Mouse (Mus musculus): ENCODE measurements at regions not wholly inside any gene's neighbourhood (a gene's known extent, or its start where the extent isn't known, plus 50 kb on each side); places are given as distances from the start of the nearest gene placed in this dataset.

DNA sequence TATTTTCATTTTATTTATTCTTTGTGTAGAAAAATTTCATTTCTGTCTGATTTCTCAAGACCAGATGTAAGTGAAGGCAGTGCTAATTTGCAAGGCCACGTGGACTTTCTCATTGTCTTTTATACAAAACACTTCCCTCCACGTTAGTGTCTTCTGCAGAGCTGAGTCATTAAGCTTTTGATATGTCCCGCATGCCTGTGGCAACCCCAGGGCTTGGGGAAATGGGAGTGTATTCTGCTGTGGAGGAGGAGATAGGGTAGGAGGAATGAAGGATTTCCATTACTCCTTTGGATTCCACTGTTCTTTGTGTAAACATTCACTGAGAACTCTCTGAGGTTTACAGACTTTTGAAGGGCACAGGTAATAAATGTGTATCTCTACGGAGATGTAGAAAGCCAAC lies 187.7 kb upstream of the Sgcd start:
- no peak for DNase-seq (ENCODE audit: low spot score in 2 of 2)

DNA sequence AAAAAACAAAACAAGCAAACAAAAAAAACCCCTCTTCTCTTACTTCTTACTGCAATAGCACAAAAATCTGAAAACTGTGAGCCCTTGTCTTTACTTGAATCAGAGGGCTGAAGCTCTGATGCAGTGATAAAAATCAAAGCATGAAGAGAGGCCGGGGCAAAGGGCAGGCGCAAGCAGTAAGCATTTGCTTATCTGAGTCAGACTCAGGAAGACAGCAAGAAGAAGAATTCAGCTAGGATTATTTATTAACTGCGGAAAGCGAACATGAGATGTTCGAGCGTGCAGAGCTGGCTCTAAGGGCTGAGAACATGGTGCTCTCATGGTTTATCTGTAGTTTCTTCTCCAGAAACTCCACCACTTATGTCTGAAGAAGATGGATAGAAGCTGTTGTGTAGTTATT lies 163.4 kb upstream of the Sgcd start:
- no peak for DNase-seq (ENCODE audit: low spot score in 2 of 2)

DNA sequence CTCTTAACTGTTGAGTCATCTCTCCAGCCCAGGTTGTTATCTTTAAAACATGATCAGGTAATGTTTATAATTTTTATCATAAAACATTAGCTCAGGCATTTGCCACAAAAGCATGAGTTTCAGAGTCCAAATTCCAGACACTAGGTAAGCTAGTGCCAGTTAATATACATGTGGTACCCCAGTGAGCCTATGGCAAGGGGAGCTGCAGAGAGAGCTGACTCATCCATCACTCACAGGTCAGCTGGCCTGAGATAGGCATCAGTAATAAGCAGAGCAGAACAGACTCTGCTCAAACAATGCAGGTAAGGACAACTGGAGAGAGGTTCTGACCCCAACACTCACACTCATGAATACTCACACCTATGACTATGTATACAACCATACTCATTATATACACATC lies 144.6 kb upstream of the Sgcd start:
- no peak for DNase-seq (ENCODE audit: low spot score in 2 of 2)

DNA sequence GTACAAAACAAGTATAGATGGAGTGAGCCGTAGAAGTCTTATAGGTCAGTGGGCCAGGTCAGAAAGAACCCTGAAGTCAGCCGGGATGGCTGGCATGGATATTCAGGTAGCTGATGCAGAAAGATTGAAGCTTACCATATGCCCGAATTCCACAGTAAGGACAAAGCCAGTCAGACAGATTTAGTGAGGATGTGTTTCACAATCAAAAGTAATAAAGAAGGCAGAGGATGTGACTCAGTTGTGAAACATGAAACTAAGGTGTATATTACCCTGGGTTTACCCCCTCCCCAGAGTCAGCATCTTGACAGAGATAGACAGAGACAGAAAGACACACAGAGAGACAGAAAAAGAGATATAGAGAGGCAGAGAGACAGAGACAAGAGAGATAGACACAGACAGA lies 109.3 kb upstream of the Sgcd start:
- no peak for DNase-seq (ENCODE audit: low spot score in 2 of 2)

DNA sequence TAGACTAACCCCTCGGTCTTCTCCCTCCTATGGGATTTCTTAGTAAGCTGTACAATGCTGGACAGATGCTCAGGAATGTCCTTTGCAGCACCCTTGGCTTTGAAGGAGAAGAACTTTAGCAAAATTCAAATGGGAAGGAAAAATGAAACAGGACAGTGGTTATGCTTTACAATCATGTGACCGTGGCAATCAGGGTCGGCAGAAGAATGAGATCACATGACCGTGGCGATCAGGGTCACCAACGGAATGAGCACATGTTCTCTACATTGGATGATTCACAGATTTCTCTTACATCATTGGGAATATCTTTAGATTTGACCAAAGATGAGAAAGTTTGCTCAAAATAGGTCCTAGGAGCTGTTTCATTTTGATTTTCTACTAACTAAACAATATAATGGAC lies 108.7 kb upstream of the Sgcd start:
- no peak for DNase-seq (ENCODE audit: low spot score in 2 of 2)

DNA sequence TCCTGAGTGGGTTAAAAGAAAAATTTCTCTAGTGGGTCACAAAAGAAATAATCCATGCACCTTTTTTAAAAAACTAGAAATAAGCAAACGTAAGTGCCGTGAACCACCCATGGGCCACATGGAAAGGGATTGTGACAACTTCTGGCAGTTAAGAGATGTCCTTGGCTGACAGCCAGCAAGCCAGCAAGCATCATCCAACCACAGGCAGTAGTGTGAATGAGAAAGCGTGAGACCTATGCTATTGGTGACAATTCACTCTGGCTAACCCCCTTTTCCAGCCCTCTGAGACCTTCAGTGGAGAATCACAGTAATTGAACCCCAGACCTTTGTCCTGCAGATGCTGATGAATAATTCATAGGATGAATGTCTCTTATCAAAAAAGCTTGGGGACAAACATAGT lies 78.3 kb upstream of the Sgcd start:
- peak; percentile 2 to 6 for DNase-seq (ENCODE audit: low spot score in 2 of 2)

DNA sequence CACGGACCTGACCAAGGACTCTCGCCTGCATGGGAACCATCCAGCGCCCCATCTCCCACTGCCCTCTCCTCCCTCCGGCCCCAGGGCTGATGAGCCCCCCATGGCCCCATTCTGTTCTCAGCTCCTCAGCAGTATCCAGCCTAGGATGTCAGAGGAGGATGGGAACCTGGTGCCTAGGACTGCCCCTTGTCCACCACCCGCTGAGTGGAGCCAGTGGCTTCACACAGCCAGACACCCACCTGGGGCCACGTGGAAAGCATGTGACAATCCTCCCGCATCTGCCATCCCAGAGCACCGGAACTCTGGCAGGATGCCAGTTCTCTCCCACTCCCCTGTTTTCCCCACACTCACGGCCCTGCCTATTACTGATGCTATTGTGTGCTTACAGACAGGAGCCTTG lies 75.0 kb upstream of the Sgcd start:
- no peak for DNase-seq (ENCODE audit: low spot score in 2 of 2)

DNA sequence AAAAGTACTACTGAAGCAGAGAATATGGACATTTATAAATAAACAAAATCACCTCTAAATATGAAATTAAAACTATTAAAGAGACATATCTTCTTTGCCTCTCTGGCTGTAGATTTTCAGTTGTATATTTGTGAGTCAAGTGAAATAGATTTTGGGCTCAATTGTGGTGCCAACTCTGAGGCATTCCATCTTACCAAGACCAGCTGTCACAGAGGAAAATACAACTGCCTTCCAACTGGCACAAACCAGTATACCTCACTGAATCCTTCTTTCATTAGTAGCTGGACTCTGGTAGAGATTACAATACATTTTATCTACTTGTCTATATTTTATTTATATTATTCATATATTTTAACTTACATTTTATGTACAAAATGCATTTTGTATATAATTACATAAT lies 72.7 kb upstream of the Sgcd start:
- no peak for DNase-seq (ENCODE audit: low spot score in 2 of 2)

DNA sequence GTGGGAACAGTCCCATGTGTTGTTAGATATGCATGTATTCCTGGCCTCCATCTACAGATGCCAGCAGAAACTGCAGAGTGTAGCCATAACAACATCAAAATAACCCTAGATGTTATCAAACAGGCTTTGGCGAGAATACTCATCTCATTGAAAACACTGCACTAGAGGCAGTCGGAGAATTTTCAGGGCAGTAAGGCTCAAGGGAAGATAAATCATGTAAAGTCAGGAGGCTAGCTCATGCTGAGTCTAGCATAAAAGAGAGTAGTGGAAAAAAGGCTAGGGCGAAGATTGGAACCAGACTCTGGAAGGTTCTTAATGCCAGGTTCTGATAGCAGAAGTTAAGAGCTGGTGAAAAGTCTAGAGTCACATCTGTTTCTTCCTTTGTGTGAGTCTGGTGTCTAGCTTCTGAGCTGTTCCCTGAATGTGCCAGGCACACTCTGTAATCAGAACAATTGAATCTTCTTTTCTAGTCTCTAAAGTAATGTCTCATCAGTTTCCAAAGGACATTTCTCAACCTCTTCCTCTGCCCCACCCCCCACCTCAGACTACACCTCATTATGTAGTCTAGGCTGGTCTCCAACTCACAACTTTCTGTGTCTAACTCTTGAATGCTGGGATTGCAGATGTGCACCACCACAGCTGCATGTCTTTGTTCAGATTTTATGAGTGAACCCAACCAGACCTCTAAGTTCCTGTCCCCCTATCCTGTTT lies 62.5 kb upstream of the Sgcd start:
- DNase-seq (ENCODE audit: low spot score in 2 of 2): no peak

DNA sequence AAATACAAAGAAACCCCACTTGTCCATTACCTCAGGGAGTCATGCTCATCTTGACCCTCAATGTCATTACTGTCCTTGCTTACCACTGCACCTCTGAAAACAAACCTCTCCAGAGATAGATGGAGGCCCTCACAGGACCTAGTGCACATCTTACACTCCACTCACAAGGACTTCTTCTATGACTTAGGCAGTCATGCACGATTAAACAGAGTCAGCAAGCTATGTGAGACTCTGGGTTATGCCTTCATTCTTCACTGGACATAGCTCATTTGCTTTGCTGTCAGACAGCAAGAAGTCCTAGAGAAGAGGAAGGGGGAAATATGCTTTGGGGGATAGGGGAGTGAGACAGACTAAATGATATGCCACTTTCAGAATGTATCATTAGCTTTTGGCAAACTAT lies 59.5 kb upstream of the Sgcd start:
- no peak for DNase-seq (ENCODE audit: low spot score in 2 of 2)
